Mouse (Mus musculus) splenic B cell, adult 2 months (primary cell): Measurements from ENCODE around the gene Slc35b4.

Source experiments
- DNase-seq: peaks from one replicate; pipeline ENCODE4 v3.0.0-alpha.2; 2011; ENCODE audit warnings: low read depth, low spot score
- H3K27me3 ChIP-seq: 2 replicates; pipeline ENCODE4 v1.6.1; 2012; ENCODE audit warnings: mild to moderate bottlenecking, low read length, moderate library complexity, mixed read lengths; ENCODE audit not compliant: control insufficient read depth, poor library complexity, insufficient read depth, severe bottlenecking
- H3K36me3 ChIP-seq: 2 replicates; pipeline ENCODE4 v1.6.1; 2012; ENCODE audit warnings: mild to moderate bottlenecking, low read length, moderate library complexity, mixed read lengths; ENCODE audit not compliant: control insufficient read depth, poor library complexity, insufficient read depth, severe bottlenecking

Slc35b4 gene

GRCm38 (mm10) chr6:34176864-34177247 lies at the start of gene Slc35b4:
Gene Slc35b4, minus strand, starts transcription at chr6:34177111.
- 0 out of 2 replicates have a peak, but pooled peaks cover under 1% of the 10 kb centered on the region for H3K36me3 ChIP-seq
- no peaks in the 10 kb centered on the region for H3K27me3 ChIP-seq
- DNase-seq = peak; percentile 96

- DNase-seq = peak; percentile 13
- no peaks in the 10 kb centered on the region for H3K36me3 ChIP-seq
Measured at GRCm38 (mm10) chr6:34225004-34225599, 48.2 kb upstream of the Slc35b4 start.

GRCm38 (mm10) chr6:34216450-34217319 lies 39.8 kb upstream of the Slc35b4 start:
- no peaks in the 10 kb centered on the region for H3K27me3 ChIP-seq
- no peaks in the 10 kb centered on the region for H3K36me3 ChIP-seq
- DNase-seq = no peak

More at GRCm38 (mm10) chr6:34225004-34225599, 48.2 kb upstream of the Slc35b4 start:
- H3K27me3 ChIP-seq = no peaks in the 10 kb centered on the region

DNA sequence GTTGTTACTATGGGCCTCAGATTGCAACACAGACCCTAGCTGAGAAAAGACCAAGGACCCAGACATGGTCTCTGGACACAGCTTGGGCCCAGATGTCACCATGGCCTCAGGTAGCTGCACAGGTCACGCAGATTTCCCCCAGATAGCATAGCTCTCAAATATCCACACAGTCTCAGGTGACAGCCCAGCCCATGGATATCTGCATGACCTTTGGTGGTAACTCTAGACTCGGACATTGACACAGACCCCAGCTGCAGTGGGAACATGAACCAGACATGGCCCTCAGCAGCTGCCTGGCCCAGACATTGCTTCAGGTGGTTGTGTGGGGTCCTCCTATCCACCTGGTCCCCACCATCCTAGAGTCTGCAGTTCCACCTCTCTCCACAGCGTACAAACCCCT lies 28.8 kb upstream of the Slc35b4 start:
- no peak for DNase-seq
- Histone ChIP-seq H3K36me3 (no peaks in the 10 kb centered on the region), H3K27me3 (no peaks in the 10 kb centered on the region)

GRCm38 (mm10) chr6:34204971-34205572 lies 28.2 kb upstream of the Slc35b4 start:
- Histone ChIP-seq H3K36me3 (no peaks in the 10 kb centered on the region), H3K27me3 (no peaks in the 10 kb centered on the region)
- DNase-seq = peak; percentile 35

DNA sequence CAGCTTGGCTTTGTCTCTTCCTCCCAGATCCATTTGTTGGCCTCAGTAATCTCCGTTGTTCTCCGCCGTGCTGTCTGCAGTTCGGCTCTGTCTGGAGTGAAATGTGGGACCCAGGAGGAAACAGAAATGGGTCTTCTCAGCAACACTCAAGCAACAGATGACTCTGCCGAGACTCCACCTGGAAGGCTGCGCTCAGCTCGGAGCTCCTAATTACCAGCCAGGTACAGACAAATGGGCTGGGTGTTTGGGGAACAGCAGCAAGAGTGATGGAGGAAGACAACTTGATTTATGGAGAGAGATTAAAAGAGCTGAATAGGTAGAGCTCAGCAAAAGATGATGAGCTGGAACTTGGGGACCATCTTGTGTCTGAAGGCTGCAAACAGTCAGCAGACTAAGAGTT lies 26.6 kb upstream of the Slc35b4 start:
- DNase-seq = no peak
- H3K27me3 ChIP-seq = no peaks in the 10 kb centered on the region
- H3K36me3 ChIP-seq = no peaks in the 10 kb centered on the region

GRCm38 (mm10) chr6:34194981-34195380 lies 18.1 kb upstream of the Slc35b4 start:
- Histone ChIP-seq H3K36me3 (no peaks in the 10 kb centered on the region), H3K27me3 (no peaks in the 10 kb centered on the region)
- peak; percentile 8 for DNase-seq

DNA sequence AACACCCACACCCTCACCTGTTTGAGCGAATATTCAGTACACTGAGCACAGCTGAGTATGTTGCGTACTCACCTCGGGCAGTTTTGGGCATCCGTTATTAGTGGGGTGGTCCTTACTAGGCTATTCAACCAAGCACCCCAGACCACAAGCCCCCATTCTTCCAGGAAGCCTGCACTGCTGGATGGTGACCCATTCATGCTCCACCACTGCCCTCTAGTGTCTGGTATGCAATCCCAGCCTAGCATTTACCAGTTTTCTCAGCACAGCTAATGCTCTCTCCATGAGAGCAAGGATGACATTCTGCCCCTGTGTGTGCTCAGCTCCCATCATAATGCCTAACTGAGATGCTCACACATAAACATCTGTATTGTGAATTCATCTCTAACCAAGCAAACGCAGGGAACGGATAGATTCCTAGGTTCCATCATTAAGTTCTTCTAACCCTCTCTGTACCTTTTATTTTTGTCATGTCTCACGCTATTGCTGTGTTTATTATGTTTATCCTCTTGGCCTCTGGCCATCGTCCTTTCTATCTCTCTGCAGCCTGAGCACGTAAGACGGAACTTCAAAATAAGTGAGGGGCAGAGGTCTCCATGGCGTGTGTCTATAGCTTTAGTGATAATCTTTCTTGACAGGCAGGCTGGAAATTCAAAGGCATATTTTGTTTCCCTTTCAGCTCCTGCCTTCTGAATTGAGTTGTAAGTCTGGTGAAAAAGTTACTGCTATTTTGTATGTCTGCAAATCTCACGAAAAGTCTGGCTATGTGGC lies 17.0 kb upstream of the Slc35b4 start:
- H3K27me3 ChIP-seq = no peaks in the 10 kb centered on the region
- no peaks in the 10 kb centered on the region for H3K36me3 ChIP-seq
- peak; percentile 61 for DNase-seq

- Histone ChIP-seq H3K27me3 (no peaks in the 10 kb centered on the region), H3K36me3 (no peaks in the 10 kb centered on the region)
- no peak for DNase-seq
Measured at GRCm38 (mm10) chr6:34191401-34191800, 14.5 kb upstream of the Slc35b4 start.

- Histone ChIP-seq H3K36me3 (no peaks in the 10 kb centered on the region), H3K27me3 (no peaks in the 10 kb centered on the region)
- DNase-seq = no peak
Measured at GRCm38 (mm10) chr6:34189494-34189893, 12.6 kb upstream of the Slc35b4 start.

GRCm38 (mm10) chr6:34187986-34188599 lies 11.2 kb upstream of the Slc35b4 start:
- H3K27me3 ChIP-seq = no peaks in the 10 kb centered on the region
- DNase-seq = no peak
- H3K36me3 ChIP-seq = no peaks in the 10 kb centered on the region

- Histone ChIP-seq H3K36me3 (no peaks in the 10 kb centered on the region), H3K27me3 (no peaks in the 10 kb centered on the region)
- no peak for DNase-seq
Measured at GRCm38 (mm10) chr6:34187273-34187863, 10.5 kb upstream of the Slc35b4 start.

DNA sequence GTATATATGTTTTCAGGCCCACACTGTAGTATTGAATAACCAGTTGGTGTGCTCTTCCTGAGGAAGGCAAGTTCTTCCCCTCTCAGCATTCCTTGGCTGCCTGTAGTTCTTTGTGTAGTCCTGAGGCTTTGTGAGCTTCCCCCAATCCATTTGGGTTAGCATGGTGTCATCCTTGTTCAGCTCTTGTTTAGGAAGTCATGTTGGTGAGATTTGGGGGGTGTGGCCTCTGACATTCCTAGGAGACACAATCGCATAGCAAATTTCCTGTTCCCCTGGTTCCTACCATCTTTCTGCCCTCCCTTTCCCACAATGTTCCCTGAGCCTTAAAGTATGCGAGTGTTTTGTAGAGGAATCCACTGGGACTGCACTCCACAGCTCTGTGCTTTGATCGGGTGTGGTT lies 6.4 kb upstream of the Slc35b4 start:
- DNase-seq = no peak
- Histone ChIP-seq H3K27me3 (no peaks in the 10 kb centered on the region), H3K36me3 (no peaks in the 10 kb centered on the region)

DNA sequence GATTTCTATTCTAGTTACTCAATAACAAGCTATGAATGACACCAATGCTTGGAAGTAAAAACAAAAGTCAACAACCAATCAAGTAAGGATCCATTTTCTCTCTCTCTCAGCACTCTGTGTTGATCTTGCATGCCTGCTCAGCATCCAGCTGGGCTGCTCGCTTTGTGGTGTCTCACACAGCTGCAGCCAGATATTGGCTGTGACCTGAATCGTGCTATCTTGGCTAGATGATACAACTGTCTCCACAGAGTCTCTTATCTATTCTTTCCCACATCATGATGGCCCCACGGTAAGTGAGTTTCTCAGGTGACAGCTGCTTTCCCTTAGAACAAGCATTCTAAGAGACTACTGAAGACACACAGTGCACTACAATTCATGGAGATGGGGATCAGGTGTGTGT lies 5.0 kb upstream of the Slc35b4 start:
- no peak for DNase-seq
- Histone ChIP-seq H3K36me3 (no peaks in the 10 kb centered on the region), H3K27me3 (no peaks in the 10 kb centered on the region)
